Mouse (Mus musculus) gonadal fat pad, adult 2 months (tissue): ENCODE measurements at regions not wholly inside any gene's neighbourhood (a gene's known extent, or its start where the extent isn't known, plus 50 kb on each side); places are given as distances from the start of the nearest gene placed in this dataset.

Source experiments
- DNase-seq: peaks from one replicate; pipeline ENCODE4 v3.0.0-alpha.2; 2012; ENCODE audit warnings: low read depth

DNA sequence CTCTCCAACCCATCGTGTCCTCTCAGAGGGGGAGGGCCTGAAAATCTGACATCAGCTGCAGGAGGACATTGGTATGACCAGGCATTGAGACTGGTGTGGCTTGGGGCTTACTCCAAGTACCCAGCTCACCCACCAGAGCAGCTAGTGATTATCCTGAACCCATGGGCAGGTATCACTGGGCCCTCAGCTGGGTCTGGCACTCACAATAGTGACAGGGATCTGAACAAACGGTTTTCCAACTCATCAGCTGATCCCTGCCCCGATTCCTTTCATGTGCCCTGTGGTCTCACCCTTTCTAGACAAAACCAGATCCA, 211.2 kb downstream of the Gm26897 start:
- DNase-seq, result no peak

DNA sequence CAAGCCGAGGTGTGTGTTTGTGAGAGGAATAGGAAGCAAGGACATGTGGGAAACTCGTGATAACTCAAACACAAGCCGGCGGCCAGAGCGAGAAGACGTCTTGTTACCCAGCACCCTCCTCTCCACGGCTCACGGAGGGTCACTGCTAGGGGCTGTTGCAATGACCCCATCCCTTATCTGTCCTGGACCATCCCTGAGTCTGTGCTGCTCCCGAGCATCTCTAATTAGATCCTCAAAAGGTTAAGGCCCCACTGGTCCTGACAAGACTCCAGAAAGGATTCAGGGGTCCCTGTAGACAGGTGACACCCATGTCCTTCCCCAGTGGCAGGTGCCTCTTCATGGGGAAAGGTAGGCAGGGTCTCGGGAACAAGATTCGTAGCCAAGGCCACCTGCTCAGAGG, 212.6 kb downstream of the Gm26897 start:
- DNase-seq, result no peak

DNA sequence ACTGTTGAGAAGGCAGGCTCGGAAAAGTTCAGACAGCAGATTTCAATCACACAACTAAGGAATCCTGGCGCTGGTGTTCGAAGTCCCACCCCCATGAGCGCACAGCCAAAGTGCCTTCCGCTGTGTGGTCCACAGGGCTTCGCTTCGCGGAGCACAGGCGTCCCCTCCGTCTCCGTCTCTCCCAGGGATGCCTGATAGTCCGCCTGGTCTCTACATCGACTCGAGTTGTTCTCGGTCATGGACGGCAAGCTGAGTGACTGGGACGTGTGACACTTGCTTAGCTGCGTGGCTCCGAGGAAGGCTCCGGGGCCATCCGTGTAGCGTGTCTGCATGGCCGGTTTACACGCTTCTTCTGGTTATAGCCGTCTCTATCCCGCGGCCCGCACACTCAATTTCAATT, 224.0 kb downstream of the Gm26897 start:
- no peak for DNase-seq

DNA sequence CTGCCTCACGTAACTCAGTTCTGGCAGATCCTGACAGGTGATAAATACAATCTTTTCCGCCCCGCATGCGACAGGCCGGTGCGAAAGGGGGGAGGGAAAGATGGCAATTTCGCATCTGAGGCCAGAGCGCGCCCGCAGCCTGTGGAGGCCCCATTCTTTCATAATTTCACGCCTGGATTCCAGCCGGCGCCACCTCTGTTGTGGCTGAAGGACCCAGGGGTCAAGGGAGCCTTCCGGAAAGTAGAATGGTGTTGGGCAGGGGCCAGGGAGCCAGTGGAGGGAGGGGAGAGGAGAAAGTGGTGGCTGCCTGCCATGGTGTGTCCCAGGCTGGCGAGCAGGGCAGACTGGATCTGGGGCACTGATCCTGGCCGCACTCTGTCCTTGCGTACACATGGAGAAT, 224.5 kb downstream of the Gm26897 start:
- no peak for DNase-seq

DNA sequence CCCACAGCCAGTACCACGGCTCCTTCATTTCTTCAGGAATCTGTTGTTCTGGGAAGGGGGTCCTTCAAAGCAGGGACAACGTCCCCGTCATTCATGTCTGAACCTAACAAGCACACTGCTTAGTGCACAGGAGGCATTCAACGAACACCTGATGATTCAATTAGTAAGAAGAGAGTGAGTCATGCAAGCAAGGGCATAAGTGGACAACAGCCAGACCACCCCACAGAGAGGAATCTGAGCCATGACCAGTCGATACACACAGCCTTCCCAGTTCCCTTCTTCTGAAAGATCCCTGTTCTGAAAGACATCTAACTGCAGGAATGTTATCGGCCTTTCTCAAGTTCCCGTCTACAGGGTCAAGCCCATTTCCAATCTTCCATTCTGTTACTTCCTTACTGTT, 231.6 kb downstream of the Gm26897 start:
- DNase-seq, result no peak

DNA sequence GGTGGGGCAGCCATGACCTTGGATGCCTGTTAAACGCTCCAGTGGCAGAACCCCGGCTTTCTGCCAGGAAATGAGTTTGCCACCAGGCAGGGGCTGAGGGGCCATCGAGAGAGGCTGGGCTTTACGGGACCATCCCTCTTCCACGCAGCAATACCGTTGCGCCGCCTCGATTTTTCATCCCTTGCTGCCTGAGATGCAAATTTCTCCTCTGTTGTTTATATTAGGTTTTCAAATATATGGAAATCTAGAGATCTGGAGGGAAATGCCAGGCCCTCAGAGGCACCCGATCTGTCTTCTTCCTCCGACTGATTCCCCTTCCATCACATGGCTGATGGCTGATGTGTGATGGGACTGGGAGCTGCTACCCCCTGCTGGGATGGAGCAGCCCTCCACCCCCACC, 234.4 kb downstream of the Gm26897 start:
- DNase-seq, result no peak

DNA sequence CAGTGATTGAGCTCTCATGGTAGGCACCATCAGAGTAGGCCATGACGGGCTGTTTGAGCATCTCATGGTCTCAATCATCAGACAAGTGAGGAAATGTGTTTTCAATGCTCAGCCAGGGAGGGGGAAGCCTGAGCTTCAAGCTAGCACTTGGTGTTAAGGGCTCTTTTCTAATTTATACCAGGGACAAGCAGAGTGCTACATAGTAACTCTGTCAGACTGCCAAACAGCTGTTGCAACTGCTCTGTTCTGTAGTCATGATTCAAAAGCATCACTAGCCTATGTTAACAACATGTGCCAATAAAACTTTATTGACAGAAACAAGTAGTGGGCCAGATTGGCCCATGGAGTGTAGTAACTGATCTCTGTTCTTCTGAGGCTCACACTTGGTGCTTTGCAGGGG, 235.0 kb downstream of the Gm26897 start:
- no peak for DNase-seq

DNA sequence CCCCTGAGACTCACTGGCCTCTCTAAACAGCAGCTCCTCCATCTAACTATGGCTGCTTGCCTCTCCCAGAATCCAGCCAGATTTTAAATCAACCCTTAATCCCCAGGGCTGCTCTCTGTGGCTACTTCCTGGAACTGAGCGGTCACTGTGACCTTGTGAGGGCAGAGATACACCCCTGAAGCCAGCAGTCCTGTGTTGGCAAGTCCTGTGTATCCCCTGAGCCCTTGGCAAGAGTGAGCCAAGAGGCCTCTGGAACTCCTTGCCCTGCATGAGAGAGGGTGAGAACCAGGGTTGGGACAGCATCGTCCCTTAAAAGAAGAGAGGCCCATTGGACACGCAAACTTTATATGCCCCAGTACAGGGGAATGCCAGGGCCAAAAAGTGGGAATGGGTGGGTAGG, 237.5 kb downstream of the Gm26897 start:
- DNase-seq, result no peak

DNA sequence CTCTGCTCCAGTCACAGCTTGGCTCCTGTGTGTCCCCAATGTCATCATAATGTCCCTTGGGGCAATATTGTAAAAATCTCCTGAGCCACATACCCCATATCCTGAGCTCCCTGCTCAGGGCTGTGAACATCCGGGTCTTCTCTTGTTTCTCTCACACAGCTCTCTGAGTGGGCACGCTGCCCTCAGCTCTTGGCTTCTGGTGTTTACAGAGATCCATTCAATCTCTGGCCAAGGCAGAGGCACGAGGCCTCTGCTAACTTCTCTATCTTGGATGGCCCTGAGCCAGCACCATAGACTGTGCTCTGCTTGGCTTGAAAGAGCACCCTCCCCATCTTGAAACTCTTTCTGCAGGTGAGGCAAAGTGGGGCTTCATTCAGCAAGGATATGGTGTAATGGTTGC, 238.2 kb downstream of the Gm26897 start:
- DNase-seq, result no peak

DNA sequence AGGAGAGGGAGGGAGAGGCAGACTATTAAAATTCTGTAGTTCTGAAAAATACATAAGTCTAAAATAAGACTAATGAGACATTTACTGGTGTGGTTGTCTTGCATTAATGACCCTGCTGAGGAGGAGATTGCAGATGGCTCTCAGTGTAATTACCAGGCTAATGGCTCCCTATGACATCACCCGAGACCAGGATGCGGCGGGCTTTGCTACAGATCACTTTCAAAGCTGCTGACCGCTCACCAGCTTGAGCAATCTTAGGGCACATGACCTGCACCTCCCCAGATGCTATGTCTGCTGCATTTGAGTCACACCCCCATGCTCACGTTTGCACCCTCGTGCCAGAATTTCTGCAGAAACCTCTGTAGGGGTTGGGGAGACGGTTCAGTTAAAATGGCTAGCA, 242.0 kb downstream of the Gm26897 start:
- no peak for DNase-seq

DNA sequence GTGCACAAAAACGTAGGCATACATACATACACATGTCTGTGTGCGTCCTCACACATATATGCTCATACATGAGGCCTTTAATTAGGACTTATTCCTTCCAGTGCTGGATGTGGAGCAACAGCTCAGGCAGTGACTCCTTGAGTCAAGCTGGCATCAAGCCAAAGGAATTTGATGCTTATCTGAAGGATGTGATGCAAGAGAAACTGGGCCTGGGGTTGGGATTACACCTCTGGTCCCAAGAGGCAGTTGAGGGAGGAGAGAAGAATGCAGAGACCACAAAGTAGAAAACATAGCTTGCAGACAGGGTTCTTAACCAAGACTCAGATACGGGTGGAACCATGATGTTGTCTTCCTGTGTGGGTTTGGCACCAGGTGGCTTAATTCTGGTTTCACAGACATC, 245.9 kb downstream of the Gm26897 start:
- no peak for DNase-seq

DNA sequence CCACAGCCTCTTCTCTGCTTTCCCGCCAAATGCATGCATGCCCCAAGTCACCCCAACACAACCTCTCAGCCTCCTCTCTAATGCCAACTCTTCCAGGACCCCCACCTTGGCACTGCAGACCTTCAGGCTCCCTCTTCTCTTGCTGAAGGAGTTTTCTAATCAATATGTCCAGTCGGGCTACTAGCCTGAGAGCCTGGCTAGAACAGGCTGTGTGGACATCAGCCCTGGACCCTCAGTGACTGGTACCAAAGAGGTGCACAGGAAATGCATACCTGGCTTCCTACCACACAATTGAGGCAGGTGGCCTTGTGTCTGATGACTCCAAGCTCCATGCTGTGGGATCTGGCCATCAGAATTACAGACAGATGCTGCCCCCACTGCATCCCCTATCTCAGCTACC, 248.4 kb downstream of the Gm26897 start:
- DNase-seq, result no peak

DNA sequence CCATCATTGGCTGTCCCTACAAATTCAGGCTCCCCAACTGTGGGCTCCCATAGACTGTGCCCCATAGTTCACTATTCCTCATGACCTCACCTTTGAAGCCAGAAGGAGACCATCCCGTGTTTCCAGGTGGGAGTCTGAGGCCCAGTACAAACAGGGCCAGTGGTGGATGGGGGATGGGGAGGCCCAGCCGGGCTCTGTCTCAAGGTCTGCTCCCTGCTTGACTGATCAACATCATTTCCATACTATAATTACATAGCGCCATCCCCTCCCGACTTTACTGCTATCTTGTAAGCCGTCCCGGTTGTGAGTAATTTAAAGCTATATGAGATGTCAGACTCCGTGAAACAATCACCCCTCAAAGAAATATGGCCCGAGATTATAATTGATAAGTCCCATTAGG, 252.3 kb downstream of the Gm26897 start:
- DNase-seq, result no peak

DNA sequence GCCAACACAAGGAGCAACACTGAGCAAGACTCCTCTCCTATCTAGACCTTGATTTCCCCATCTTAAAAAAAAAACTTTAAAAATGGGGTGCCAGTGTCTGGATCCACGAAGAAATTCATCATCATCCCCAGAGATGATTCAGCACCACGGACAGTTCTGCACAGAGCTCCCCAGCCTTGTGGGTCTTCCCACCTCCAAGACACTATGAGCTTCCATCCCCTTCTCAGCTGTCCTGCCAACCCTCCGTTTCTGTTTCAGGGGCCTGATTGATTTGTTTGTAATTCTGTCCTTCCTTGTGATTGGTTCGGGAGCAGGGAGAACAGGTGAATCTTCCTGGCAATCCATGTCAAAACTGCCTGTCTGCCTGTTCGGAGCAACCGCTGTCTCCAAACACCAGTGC, 253.3 kb downstream of the Gm26897 start:
- DNase-seq, result no peak

DNA sequence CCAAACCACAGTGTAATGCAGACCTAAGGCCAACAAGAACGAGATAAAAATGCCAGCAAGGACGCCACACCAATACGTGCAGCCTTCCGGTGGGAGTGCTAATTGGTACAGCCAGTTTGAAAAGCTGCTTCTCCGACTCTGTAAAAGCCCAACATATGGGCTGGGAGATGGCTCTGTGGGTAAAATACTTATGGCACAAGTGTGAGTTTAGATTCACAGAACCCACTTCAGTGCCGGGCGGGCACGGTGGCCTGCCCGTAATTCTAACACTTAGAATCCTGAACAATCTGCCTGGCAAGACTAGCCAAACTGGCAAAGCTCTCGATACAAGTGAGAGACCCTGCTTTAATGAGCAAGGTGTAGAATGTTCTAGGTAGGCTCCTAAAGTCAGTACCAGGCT, 258.1 kb downstream of the Gm26897 start:
- no peak for DNase-seq

DNA sequence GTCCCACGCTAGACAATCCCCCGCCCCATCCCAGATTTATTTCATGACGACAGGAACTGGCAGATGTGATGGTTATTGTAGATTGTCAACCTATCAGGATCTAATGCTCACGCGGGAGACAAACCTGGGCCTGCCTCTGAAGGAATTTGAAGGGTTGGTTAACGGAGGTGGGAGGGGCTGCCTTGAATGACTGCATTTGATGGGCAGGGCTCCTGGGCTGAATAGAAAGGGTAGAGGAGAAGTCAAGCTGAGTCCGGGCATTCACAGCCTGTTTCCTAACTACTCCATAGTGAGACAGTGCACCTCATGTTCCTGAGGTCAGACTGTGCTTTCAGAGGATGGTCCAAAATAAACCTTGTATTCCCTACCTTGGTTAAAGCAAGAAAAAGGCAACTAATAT, 259.1 kb downstream of the Cryba4 start:
- no peak for DNase-seq

DNA sequence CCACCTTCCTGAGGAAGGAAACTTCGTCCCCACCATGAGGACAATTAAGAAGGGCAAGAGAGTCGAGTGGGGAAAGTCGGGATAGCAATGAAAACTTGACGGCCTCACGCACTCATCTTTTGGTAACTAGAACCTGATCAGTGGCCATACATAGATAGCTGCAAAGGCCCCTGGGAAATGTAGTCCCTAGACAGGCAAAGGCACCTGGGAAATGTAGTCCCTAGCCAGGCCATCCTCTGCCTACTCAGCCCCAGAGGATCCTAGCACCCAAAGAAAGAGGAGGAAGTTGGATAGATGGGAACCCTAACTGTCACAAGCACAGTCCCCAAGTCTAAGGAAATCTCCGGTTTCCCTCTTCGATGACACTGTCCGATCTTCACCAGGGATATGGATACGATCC, 258.4 kb downstream of the Cryba4 start:
- no peak for DNase-seq

DNA sequence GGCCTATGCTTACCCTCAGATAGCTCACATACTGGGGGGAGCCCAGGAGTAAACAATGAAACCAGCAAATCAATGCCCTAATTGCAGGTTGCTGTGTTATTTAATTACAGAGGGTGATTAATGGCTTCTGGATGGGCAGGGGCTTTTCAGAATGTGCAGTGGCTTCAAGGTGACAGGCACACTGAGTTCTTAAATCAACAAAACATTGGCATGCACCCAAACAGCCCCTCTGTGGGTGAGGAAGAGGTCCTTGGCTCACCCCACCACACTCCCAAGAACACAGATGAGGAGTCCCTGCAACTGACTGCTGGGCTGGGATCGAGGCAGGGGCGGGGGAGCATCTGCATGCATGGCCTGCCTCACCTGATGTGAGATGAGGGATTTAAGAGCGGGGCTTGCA, 255.5 kb downstream of the Cryba4 start:
- no peak for DNase-seq

DNA sequence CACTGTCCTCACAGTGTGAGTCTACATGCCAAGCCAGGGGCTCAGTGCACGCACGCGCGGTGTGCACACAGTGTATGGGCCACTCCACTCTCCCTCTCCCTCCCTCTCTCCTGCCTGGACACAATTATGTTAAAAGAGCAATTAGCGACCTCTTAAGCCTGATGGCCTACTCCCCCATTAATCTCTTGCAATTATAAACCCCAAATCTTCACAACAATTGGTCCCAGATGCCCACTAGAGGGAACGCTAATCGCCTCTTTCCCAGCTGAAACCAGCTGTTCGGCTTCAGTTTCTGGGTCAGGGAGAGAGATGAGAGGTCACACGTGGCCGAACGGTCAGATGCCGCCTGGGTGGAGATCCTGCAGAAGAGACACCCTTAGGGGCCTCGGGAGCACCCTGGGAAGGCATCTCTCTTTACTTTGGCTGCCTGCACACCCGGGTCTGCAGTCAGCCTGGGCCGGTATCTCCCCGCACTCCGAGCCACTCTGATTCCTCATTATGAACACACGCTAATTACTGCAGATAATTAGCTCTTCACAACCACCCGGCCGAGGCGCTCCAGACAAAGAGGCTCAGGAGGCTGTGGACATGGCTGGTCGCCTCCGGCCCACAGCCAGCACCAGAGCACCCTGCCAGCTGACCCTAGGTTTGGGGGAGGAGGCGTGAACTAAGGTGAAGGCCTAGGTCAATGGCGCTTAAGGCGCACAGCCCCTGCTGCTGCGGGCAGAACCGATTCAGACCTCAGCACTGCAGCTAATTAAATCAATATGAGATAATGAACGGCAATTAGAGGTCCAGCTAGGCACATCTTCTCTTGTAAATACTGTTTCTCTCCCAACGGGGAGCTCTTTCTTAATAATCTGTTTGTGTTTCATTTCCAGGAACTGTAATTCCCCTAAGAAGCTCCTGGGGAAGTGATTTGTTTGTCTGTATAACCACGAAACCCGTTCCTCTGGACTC, 250.3 kb downstream of the Cryba4 start:
- no peak for DNase-seq

DNA sequence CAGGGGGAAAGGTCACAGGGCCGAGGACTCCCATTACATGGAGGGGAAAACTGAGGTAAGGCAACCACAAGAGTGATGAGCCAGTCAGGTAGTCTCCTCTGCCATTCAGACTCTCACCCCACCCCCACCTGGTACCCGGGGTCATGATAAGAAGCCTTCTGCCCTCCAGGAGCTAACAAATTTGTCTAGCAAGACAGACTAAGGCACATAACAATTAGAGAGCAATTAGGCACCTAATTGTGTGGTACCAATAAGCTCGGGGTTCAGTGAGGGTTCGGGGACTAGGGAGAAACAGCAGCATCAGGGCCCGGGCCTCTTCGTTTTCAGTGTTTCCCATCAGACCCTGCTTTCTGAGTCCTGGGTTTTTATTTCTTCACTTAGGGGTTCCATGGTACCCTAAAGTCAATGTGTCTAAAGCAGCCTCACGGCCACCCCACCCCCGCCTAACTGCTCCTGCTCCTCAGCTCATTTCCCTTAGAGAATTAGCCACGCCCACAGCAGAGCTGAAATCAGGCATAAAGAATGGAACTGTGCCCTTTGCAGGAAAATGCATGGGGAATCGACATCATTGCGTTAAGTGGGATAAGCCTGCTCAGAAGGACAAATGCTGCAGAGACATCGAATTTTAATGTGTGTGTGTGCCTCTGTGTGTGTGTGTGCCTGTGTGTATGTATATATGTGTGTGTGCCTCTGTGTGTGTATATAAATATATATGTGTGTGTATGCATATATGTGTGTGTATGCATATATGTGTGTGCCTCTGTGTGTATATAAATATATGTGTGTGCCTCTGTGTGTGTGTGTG, 249.3 kb downstream of the Cryba4 start:
- no peak for DNase-seq

DNA sequence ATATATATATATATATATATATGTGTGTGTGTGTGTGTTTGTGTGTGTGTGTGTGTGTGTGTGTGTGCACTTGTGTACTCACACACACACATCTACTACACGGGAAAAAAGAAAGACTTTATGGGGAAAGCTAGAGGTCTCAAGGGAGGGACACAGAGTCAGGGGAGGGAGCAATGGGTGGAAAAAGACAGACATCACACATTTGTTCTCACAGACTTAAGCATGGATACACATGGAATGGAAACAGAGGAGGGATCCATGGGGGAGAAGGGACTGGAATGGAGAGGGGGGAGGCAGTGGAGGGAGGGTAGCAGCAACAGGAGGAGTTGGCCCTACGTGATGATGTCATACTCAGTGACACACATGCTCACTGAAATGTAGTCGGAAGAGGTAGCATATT, 248.3 kb downstream of the Cryba4 start:
- no peak for DNase-seq

DNA sequence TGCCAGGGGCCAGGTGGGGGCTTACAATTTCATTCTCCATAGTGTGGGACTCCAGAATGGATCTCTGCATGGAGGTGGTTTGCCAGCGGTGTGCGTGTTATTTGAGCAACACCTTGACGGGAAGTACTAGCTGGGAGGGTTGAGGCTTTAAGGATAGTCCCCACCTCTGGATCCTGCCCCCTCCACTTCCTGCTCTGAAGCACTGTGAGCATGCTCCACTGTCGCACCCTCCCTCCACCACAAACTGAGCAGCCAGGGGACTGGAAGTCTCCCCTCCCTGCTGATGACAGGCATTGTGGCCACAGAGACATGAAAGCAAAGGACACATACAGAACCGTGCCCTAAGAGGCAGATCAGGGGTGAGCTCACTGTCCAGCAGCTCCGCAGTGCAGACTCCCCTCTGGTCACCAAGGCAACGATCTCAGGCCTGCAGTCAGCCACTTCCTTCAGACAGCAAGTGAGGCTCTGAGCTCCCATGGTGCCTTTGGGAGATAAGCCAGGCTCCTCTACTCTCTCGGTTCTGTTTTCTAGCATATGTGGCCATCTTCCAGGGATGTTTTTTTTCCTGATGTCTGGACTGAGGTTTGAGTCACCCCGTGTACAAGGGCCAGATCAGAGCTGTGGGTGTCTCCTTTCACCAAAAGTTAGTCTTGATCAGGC, 239.7 kb downstream of the Cryba4 start:
- no peak for DNase-seq

DNA sequence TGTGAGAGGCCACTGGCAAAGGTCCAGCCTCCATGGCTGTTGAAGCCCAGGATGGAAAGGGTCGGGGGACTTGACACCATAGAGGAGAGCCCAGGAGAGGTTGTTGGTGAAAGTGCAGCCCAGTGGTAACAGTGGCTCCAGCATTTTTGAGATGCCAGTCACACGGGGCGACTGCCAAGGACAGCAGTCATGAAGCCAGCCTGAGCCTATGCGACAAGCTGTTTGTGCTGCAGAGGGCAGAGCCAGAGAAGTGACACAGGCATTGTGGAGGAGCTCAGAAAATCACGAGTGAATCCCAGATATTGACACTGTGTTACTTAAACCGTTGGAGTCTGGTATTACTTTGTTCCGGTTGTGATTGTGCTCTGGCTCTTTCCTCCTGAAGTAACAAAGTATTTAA, 233.4 kb downstream of the Cryba4 start:
- DNase-seq, result no peak
